Mouse (Mus musculus) ES-E14 (cell line): ENCODE results near the gene Unc13b.

Experiments used
- CHD2 ChIP-seq: IDR thresholded peaks from 2 replicates; pipeline ENCODE4 v1.6.1; 2014; ENCODE audit warnings: mild to moderate bottlenecking, low read depth, low read length, inconsistent platforms
- MAFK ChIP-seq: IDR thresholded peaks from 2 replicates; pipeline ENCODE4 v1.6.1; 2014; ENCODE audit warnings: mild to moderate bottlenecking, low read depth, low read length, inconsistent platforms; ENCODE audit not compliant: insufficient read depth
- ZC3H11A ChIP-seq: IDR thresholded peaks from 2 replicates; pipeline ENCODE4 v1.6.1; 2012; ENCODE audit warnings: low read depth, mild to moderate bottlenecking, inconsistent platforms, low read length, borderline replicate concordance

DNA sequence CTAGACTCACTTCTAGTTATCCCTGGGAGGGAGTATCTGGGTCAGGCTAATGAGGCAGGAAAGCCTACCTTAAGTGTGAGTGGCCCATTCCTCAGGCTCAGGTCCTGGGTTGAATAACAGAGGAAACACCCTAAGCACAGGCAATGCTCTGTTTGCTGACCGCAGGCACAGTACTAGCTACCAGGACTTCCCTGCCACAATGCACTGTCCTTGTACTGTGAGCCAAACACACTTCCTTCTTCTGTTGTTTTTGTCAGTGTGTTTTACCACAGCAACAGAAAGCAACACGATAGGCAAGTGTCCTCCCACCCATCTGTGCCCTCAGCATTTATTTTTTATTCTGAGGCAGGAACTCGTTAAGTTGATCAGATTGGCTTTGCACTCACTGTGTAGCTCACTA lies 228.6 kb downstream of the Unc13b start:
- no peak for TF ChIP-seq CHD2
- no peak for TF ChIP-seq MAFK
- TF ChIP-seq ZC3H11A: no peak
